18 mouse cellular contexts compared by ENCODE assay signal in genomic region chrX:51514831-51515230, GRCm38 (mm10).
DNase-seq lines count a peak whose midpoint lies in the region; ATAC-seq lines count a peak whose summit lies in the region.
"Had no signal": no experiment of that assay in that cellular context is flagged by ENCODE, and none has a peak within 500 bp of the region (broad histone marks: within the 10 kb centered on the region; RNA-seq: fewer than 3 reads in every experiment).

No protein-coding gene starts in this region.

- no peaks in the 10 kb centered on the region for H3K36me3 ChIP-seq in kidney, embryonic 14.5 days (ENCODE audit: control insufficient read depth, insufficient read depth, low read length)
- H3K36me3 ChIP-seq: embryonic facial prominence, embryonic 12.5 days; G1E; heart, embryonic 15.5 days; hindbrain, embryonic 15.5 days had no signal

- H3K4me2 ChIP-seq in kidney, embryonic 14.5 days (replicated peaks; ENCODE audit: low read depth, low read length) = no peak overlapping the region
- H3K4me2 ChIP-seq: embryonic facial prominence, embryonic 12.5 days; heart, embryonic 15.5 days; hindbrain, embryonic 15.5 days; liver, embryonic 11.5 days had no signal

- no peak overlapping the region for H3K4me3 ChIP-seq in kidney, embryonic 14.5 days (ENCODE audit: low read length)
- H3K4me3 ChIP-seq: embryonic facial prominence, embryonic 12.5 days; heart, embryonic 15.5 days; hindbrain, embryonic 15.5 days; megakaryocyte, embryonic 14.5 days had no signal

- H3K27me3 ChIP-seq in kidney, embryonic 14.5 days (ENCODE audit: control insufficient read depth, insufficient read depth, low read length) = no peaks in the 10 kb centered on the region
- H3K27me3 ChIP-seq: heart, embryonic 15.5 days; hindbrain, embryonic 15.5 days had no signal

- H3K4me1 ChIP-seq in kidney, embryonic 14.5 days (ENCODE audit: control insufficient read depth, insufficient read depth, low read length) = 0 out of 2 replicates have a peak, but pooled peaks cover 5% of the 10 kb centered on the region
- H3K4me1 ChIP-seq: hindbrain, embryonic 15.5 days; megakaryocyte, embryonic 14.5 days had no signal

- no peak for DNase-seq in kidney, adult 18-20 months
- DNase-seq in Muller cell, postnatal 12 days (ENCODE audit: inconsistent ontology term) = peak; percentile 11
- DNase-seq in embryo, embryonic 11 days = peak; percentile 60
- peak; percentile 5 to 29 for DNase-seq in kidney, postnatal 4 days
- DNase-seq in left cerebral cortex, adult 11 months (ENCODE audit: low spot score) = no peak
- DNase-seq in natural killer cell, adult 2 months (ENCODE audit: low spot score in 2 of 2) = no peak
- no peak for DNase-seq in adrenal gland, adult 18-20 months (ENCODE audit: low spot score in 2 of 2)
- DNase-seq: adrenal gland, postnatal 14 days; cerebellum, adult 9-10 months; gastrocnemius, postnatal 36 days; right cerebral cortex, postnatal 25 days had no signal

- peak; percentile 86 for ATAC-seq in kidney, embryonic 14.5 days (ENCODE audit: low FRiP score, low TSS enrichment)

- H3K9me3 ChIP-seq in kidney, embryonic 14.5 days (ENCODE audit: control insufficient read depth, low read length) = no peaks in the 10 kb centered on the region
- H3K9me3 ChIP-seq: embryonic facial prominence, embryonic 12.5 days; G1E; heart, embryonic 15.5 days; hindbrain, embryonic 15.5 days; megakaryocyte, embryonic 14.5 days had no signal

- WGBS in kidney, embryonic 14.5 days = 28% methylated on average over 1 of the region's 1 CpGs

- no peak overlapping the region for H3K27ac ChIP-seq in kidney, embryonic 14.5 days (ENCODE audit: low read depth, low read length)
- H3K27ac ChIP-seq: embryonic facial prominence, embryonic 12.5 days; heart, embryonic 15.5 days; hindbrain, embryonic 15.5 days had no signal

- no peak overlapping the region for H3K9ac ChIP-seq in kidney, embryonic 14.5 days (ENCODE audit: low read depth, low read length)
- H3K9ac ChIP-seq: embryonic facial prominence, embryonic 12.5 days; heart, embryonic 15.5 days; hindbrain, embryonic 15.5 days had no signal

Comparison
In these comparisons a context has a peak if more than half of its experiments do, and no peak if none do; other contexts are left out.
1. DNase-seq: peak in Muller cell, postnatal 12 days (single experiment), embryo, embryonic 11 days (single experiment) and kidney, postnatal 4 days (2 of 2); none in kidney, adult 18-20 months (single experiment), left cerebral cortex, adult 11 months (single experiment), natural killer cell, adult 2 months (0 of 2) and adrenal gland, adult 18-20 months (0 of 2).